Mouse (Mus musculus): ENCODE data around the gene Pogz. TPM values are rescaled to one million over a fixed set of nuclear protein-coding genes. Genes with fewer than 3 reads are reported as not detected.
"Not testable (repeated sequence)": the region's sequence is repeated elsewhere in the genome, so short reads cannot be mapped to it uniquely, and the experiment has no call there.

Gene Pogz
- polyA plus RNA-seq, 1 experiment from 2014 or later, result 14.6 TPM

DNA sequence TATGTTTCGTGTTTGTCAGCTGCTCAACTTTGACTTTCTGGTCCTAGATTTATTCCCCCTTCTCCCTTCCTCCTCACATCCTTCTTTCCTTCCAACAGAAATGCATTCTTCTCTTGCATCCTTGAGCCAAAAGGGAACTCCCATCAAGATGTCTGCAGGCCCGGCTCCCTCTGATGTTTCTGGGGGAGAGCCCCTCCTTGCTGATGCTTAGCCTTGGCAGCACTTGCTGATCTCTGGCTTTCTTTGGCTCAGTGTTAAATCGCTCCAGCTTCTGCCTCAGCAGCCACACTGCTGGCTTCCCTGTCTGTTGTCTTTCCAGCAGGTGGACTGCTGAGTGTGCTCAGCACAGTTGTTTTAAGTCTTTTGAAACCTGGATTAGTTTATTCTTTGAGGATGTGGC, 83.7 kb downstream of the Pogz start:
- H3K9me3 ChIP-seq, result no peaks in the 10 kb centered on the region
- no peak overlapping the region for H3K9ac ChIP-seq
- H3K4me1 ChIP-seq, result 0 out of 2 replicates have a peak, but pooled peaks cover 3% of the 10 kb centered on the region
- no peak overlapping the region for H3K27ac ChIP-seq
- H3K27me3 ChIP-seq (replicated peaks), result no peaks in the 10 kb centered on the region
- H3K36me3 ChIP-seq, result no peaks in the 10 kb centered on the region
- no peak for ATAC-seq (ENCODE audit: insufficient read depth, low FRiP score, low read depth)
- WGBS, result 40% methylated on average over 3 of the region's 3 CpGs
- H3K4me2 ChIP-seq, result no peak overlapping the region
- H3K4me3 ChIP-seq (replicated peaks), result no peak overlapping the region

DNA sequence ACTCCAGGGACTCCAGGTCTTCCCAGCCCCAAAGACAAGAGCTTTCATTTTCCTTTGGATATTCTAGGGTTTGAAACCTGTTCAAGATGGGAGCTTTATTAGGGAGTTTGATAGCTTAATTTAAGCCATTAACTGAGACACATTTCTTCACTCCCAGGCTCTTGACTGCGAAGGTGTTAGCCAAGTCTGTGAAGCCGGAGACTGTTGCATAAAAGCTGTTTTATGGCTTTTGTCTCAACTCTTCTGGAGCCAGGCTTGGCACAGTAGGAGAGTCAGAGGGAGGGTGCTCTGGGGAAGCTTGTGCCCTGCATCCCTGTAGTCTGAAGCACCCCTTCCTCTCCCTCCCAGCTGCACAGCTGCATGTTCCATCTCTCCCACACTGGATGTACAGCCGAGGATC, 85.0 kb downstream of the Pogz start:
- no peaks in the 10 kb centered on the region for H3K27me3 ChIP-seq (replicated peaks)
- H3K4me3 ChIP-seq (replicated peaks), result no peak overlapping the region
- no peak overlapping the region for H3K9ac ChIP-seq
- H3K27ac ChIP-seq, result no peak overlapping the region
- 0 out of 2 replicates have a peak, but pooled peaks cover 3% of the 10 kb centered on the region for H3K4me1 ChIP-seq
- H3K36me3 ChIP-seq, result no peaks in the 10 kb centered on the region
- WGBS, result 45% methylated on average over 3 of the region's 3 CpGs
- ATAC-seq (ENCODE audit: insufficient read depth, low FRiP score, low read depth), result no peak
- H3K9me3 ChIP-seq, result no peaks in the 10 kb centered on the region
- no peak overlapping the region for H3K4me2 ChIP-seq

DNA sequence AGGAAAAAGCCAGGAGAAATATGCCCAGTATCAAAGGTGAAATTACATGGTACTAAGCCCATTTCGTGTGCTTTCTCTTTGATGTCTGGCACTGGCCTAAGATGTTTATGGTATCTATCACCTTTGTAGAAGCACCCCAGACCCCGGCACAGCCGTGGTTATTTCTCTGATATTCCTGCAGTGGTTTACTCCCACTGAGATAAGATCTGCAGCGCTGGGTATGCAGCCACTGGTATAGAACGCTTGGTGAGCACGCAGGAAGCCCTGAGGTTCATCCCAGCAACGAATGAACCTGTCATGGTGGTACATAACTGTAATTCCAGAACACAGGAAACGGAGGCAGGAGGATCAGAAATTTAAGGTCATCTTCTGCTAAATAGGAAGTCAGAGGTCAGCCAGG, 87.3 kb downstream of the Pogz start:
- no peak overlapping the region for H3K4me3 ChIP-seq (replicated peaks)
- no peak overlapping the region for H3K9ac ChIP-seq
- H3K36me3 ChIP-seq, result no peaks in the 10 kb centered on the region
- no peak for ATAC-seq (ENCODE audit: insufficient read depth, low FRiP score, low read depth)
- no peak overlapping the region for H3K27ac ChIP-seq
- no peaks in the 10 kb centered on the region for H3K4me1 ChIP-seq
- H3K27me3 ChIP-seq (replicated peaks), result no peaks in the 10 kb centered on the region
- 39% methylated on average over 8 of the region's 8 CpGs for WGBS
- no peaks in the 10 kb centered on the region for H3K9me3 ChIP-seq
- no peak overlapping the region for H3K4me2 ChIP-seq

DNA sequence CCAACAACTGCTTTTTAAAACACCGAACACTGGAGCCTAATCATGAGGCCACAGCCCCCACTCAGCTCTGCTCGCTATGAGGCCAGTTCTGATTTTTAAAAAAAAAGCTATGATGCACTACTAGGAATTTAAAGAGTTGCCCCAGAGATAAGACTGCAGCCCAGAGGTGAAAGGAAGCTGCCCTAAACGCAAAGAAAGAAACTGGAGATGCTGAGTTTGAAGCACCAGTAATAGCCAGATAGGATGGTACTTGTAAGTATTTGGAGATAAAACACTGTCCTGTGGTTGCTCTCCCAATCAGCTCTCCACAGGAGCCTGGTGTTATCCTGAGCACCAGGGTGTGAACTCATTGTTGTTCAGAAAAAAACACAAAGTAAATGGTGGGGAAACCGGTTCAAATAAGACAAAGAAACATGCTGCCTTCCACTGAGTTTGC, 89.0 kb downstream of the Pogz start:
- WGBS, result 39% methylated on average over 4 of the region's 4 CpGs
- H3K27ac ChIP-seq; H3K9ac ChIP-seq; H3K27me3 ChIP-seq (replicated peaks); H3K4me3 ChIP-seq (replicated peaks); H3K4me2 ChIP-seq; H3K4me1 ChIP-seq; H3K36me3 ChIP-seq; H3K9me3 ChIP-seq: not testable (repeated sequence)
- ATAC-seq (ENCODE audit: insufficient read depth, low FRiP score, low read depth), result peak; percentile 63

DNA sequence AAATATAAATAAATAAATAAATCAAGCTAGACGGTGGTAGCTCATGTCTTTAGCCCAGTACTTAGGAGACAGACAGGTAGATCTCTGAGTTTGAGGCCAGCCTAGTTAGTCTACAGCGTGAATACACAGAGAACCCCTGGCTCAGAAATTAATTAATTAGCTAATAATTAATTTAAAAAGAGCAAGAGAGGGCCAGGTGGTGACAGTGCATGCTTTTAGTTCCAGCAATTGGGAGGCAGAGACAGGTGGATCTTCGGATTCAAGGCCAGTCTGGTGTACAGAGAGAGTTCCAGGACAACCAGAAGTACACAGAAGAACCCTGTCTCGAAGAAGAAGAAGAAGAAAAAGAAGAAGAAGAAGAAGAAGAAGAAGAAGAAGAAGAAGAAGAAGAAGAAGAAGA, 91.6 kb downstream of the Pogz start:
- not testable (repeated sequence) for ATAC-seq (ENCODE audit: insufficient read depth, low FRiP score, low read depth); H3K4me1 ChIP-seq; H3K27ac ChIP-seq; H3K4me2 ChIP-seq; H3K9me3 ChIP-seq; H3K9ac ChIP-seq; H3K4me3 ChIP-seq (replicated peaks); H3K36me3 ChIP-seq; H3K27me3 ChIP-seq (replicated peaks)
- WGBS, result 85% methylated on average over 4 of the region's 4 CpGs

DNA sequence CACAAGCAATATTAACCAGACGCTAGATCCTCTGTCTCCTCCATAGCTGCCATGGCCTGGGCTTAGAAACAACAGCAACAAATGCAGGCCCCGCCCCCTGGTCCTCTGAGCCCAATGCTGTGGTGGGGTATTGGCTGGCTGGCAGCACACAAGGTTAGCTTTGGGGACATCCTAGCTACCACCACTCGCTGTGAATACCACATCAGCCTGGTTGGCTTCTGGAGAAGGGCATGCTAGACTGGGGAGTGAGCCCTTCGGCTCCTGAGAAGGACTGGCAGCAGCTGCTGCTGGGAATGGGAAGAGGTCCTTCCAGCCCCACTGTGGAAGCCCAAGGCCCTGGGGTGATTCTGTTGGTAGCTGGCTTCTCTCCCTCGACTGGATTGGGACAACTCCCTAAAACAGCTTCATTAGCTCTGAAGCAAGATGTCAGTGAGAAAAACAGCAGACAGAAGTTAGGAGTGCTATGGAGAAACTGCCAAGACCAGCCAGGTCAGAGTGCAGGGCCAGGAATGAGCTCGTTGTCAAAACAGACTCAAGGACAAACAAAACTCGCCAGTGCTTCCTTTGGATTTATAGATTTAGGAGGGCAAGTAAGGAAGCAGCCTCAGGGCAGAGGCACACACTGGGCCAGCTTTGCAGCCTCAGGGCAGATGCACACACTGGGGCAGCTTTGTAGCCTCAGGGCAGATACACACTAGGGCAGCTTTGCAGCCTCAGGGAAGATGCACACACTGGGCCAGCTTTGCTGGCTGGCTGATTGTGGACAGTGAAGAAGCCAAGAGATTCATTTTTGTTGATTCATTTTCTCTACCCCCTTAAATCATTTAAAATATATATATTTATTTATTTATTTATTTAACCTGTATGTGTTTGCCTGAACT, 93.3 kb downstream of the Pogz start:
- WGBS, result 39% methylated on average over 7 of the region's 7 CpGs
- not testable (repeated sequence) for H3K4me1 ChIP-seq; H3K36me3 ChIP-seq; H3K4me3 ChIP-seq (replicated peaks); H3K9me3 ChIP-seq; ATAC-seq (ENCODE audit: insufficient read depth, low FRiP score, low read depth); H3K27me3 ChIP-seq (replicated peaks); H3K4me2 ChIP-seq; H3K9ac ChIP-seq
- H3K27ac ChIP-seq, result peak overlapping the region; percentile 73

DNA sequence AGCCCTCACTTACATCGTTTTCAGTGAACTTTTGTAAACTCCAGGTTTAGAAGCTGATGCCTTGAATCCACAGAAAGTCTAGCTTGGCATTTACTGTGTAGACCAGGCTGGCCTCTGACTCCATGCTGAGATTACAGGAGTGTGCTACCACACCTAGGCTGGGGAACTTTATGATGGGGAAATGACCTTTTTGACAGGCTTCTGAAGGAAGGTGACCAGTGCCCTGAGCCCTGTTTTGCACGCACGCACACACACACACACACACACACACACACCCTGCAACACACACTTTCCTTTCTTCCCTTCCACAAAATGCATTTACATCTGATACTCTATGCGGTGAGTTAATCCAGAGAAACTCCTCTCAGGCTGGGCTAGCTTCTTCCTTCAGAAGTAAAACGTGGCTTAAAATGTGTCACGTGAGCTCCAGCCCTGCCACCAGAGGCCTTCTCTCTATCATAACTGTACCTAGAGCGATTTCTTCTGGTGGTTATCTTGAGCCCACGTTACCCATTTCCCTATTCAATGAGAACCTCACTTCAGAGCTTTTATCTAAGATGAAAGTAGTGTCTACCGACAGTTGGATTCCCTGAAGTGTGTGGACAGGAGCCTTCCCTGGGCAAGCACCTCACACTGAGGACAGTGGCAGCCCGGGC, 94.2 kb downstream of the Pogz start:
- H3K4me3 ChIP-seq (replicated peaks); H3K9ac ChIP-seq; H3K36me3 ChIP-seq; H3K9me3 ChIP-seq; H3K4me1 ChIP-seq; H3K27me3 ChIP-seq (replicated peaks); H3K4me2 ChIP-seq; ATAC-seq (ENCODE audit: insufficient read depth, low FRiP score, low read depth): not testable (repeated sequence)
- WGBS, result 77% methylated on average over 10 of the region's 10 CpGs
- H3K27ac ChIP-seq, result peak overlapping the region; percentile 73; the same call in 1 of the 2 replicates

Other genes starting within 250 kb of the Pogz start
- not detected in 2 replicates for gene Gm10972, start 194.5 kb upstream of the Pogz start, polyA plus RNA-seq (2015; fragmentation: Nextera tagmentation; extraction: Ambion mirVana)
- gene Tuft1, start 178.7 kb upstream of the Pogz start, polyA plus RNA-seq (2015; fragmentation: Nextera tagmentation; extraction: Ambion mirVana), result 12.8 and 13.7 TPM in 2 replicates
- 6.2 and 6.3 TPM in 2 replicates for gene Selenbp2, start 144.0 kb upstream of the Pogz start, polyA plus RNA-seq (2015; fragmentation: Nextera tagmentation; extraction: Ambion mirVana)
- 51.0 and 56.7 TPM in 2 replicates for gene Cgn, start 51.1 kb upstream of the Pogz start, polyA plus RNA-seq (2015; fragmentation: Nextera tagmentation; extraction: Ambion mirVana)
- 315 and 328 TPM in 2 replicates for gene Psmb4, start 49.4 kb downstream of the Pogz start, polyA plus RNA-seq (2015; fragmentation: Nextera tagmentation; extraction: Ambion mirVana)
- 109 and 122 TPM in 2 replicates for gene Selenbp1, start 95.5 kb downstream of the Pogz start, polyA plus RNA-seq (2015; fragmentation: Nextera tagmentation; extraction: Ambion mirVana)
- 8.5 and 9.6 TPM in 2 replicates for gene Rfx5, start 116.5 kb downstream of the Pogz start, polyA plus RNA-seq (2015; fragmentation: Nextera tagmentation; extraction: Ambion mirVana)
- gene Pi4kb, start 137.2 kb downstream of the Pogz start, polyA plus RNA-seq (2015; fragmentation: Nextera tagmentation; extraction: Ambion mirVana), result 19.3 and 22.0 TPM in 2 replicates
- 19.3 and 22.0 TPM in 2 replicates for gene Zfp687, start 177.9 kb downstream of the Pogz start, polyA plus RNA-seq (2015; fragmentation: Nextera tagmentation; extraction: Ambion mirVana)
- gene Psmd4, start 205.0 kb downstream of the Pogz start, polyA plus RNA-seq (2015; fragmentation: Nextera tagmentation; extraction: Ambion mirVana), result 220 and 221 TPM in 2 replicates